Mouse (Mus musculus): Measurements from ENCODE around the gene Eps15l1. TPM values are rescaled to one million over a fixed set of nuclear protein-coding genes. Genes with fewer than 3 reads are reported as not detected.
A peak's percentile ranks its signal among the peaks of the same experiment; 100 is the strongest.

Gene Eps15l1
- polyA plus RNA-seq, 1 experiment: 3.2 TPM

- no peak for TF ChIP-seq TAL1 (IDR thresholded peaks at IDR 0.05; ENCODE audit: low read length)
- no peak for TF ChIP-seq GATA1 (IDR thresholded peaks at IDR 0.05; ENCODE audit: low read length)
- no peaks in the 10 kb centered on the region for H3K36me3 ChIP-seq (ENCODE audit: control insufficient read depth)
- no peak overlapping the region for H3K4me3 ChIP-seq (replicated peaks)
- peaks cover 15% of the 10 kb centered on the region for H3K4me1 ChIP-seq (ENCODE audit: control insufficient read depth)
- H3K9me3 ChIP-seq (ENCODE audit: control insufficient read depth, low read length): peaks cover 9% of the 10 kb centered on the region; the same call in 1 of the 2 replicates
- H3K27me3 ChIP-seq (ENCODE audit: control insufficient read depth): peaks cover 60% of the 10 kb centered on the region
Observed at GRCm38 (mm10) chr8:72321635-72322441, 99.4 kb downstream of the Eps15l1 start.

- Histone ChIP-seq H3K4me1 (ENCODE audit: control insufficient read depth) (peaks cover 15% of the 10 kb centered on the region), H3K9me3 (ENCODE audit: control insufficient read depth, low read length) (peaks cover 9% of the 10 kb centered on the region; the same call in 1 of the 2 replicates), H3K27me3 (ENCODE audit: control insufficient read depth) (peaks cover 60% of the 10 kb centered on the region), H3K4me3 (replicated peaks) (peak overlapping the region; percentile 26), H3K36me3 (ENCODE audit: control insufficient read depth) (no peaks in the 10 kb centered on the region)
- TF ChIP-seq TAL1 (IDR thresholded peaks at IDR 0.05; ENCODE audit: low read length) (no peak), GATA1 (IDR thresholded peaks at IDR 0.05; ENCODE audit: low read length) (no peak)
Observed at GRCm38 (mm10) chr8:72320803-72321583, 100.3 kb downstream of the Eps15l1 start.

- Histone ChIP-seq H3K4me3 (replicated peaks) (peak overlapping the region; percentile 60), H3K9me3 (ENCODE audit: control insufficient read depth, low read length) (peaks cover 9% of the 10 kb centered on the region; the same call in 1 of the 2 replicates), H3K36me3 (ENCODE audit: control insufficient read depth) (no peaks in the 10 kb centered on the region), H3K27me3 (ENCODE audit: control insufficient read depth) (peaks cover 60% of the 10 kb centered on the region), H3K4me1 (ENCODE audit: control insufficient read depth) (peaks cover 15% of the 10 kb centered on the region)
- TF ChIP-seq GATA1 (IDR thresholded peaks at IDR 0.05; ENCODE audit: low read length) (no peak), TAL1 (IDR thresholded peaks at IDR 0.05; ENCODE audit: low read length) (no peak)
Observed at GRCm38 (mm10) chr8:72319921-72320802, 101.1 kb downstream of the Eps15l1 start.

- H3K4me1 ChIP-seq (ENCODE audit: control insufficient read depth): peaks cover 15% of the 10 kb centered on the region
- peaks cover 60% of the 10 kb centered on the region for H3K27me3 ChIP-seq (ENCODE audit: control insufficient read depth)
- H3K36me3 ChIP-seq (ENCODE audit: control insufficient read depth): no peaks in the 10 kb centered on the region
- TF ChIP-seq GATA1 (IDR thresholded peaks at IDR 0.05; ENCODE audit: low read length) (no peak), TAL1 (IDR thresholded peaks at IDR 0.05; ENCODE audit: low read length) (no peak)
- H3K4me3 ChIP-seq (replicated peaks): peak overlapping the region; percentile 60
- H3K9me3 ChIP-seq (ENCODE audit: control insufficient read depth, low read length): peaks cover 9% of the 10 kb centered on the region; the same call in 1 of the 2 replicates
Observed at GRCm38 (mm10) chr8:72319397-72319796, 101.9 kb downstream of the Eps15l1 start.

- peaks cover 60% of the 10 kb centered on the region for H3K27me3 ChIP-seq (ENCODE audit: control insufficient read depth)
- H3K4me3 ChIP-seq (replicated peaks): peak within 1 kb of the TSS; percentile 60
- TF ChIP-seq TAL1 (IDR thresholded peaks at IDR 0.05; ENCODE audit: low read length) (no peak), GATA1 (IDR thresholded peaks at IDR 0.05; ENCODE audit: low read length) (no peak)
- peaks cover 9% of the 10 kb centered on the region; the same call in 1 of the 2 replicates for H3K9me3 ChIP-seq (ENCODE audit: control insufficient read depth, low read length)
- peaks cover 15% of the 10 kb centered on the region for H3K4me1 ChIP-seq (ENCODE audit: control insufficient read depth)
- no peaks in the 10 kb centered on the region for H3K36me3 ChIP-seq (ENCODE audit: control insufficient read depth)
Observed at GRCm38 (mm10) chr8:72318801-72319322, 102.4 kb downstream of the Eps15l1 start, which contains the start of gene Klf2. Gene Klf2, plus strand, starts transcription at chr8:72319033.

GRCm38 (mm10) chr8:72317741-72318301 lies 103.4 kb downstream of the Eps15l1 start:
- Histone ChIP-seq H3K4me1 (ENCODE audit: control insufficient read depth) (peaks cover 15% of the 10 kb centered on the region), H3K36me3 (ENCODE audit: control insufficient read depth) (no peaks in the 10 kb centered on the region), H3K9me3 (ENCODE audit: control insufficient read depth, low read length) (peaks cover 9% of the 10 kb centered on the region; the same call in 1 of the 2 replicates), H3K27me3 (ENCODE audit: control insufficient read depth) (peaks cover 54% of the 10 kb centered on the region), H3K4me3 (replicated peaks) (no peak overlapping the region)
- TF ChIP-seq GATA1 (IDR thresholded peaks at IDR 0.05; ENCODE audit: low read length): no peak
- TF ChIP-seq TAL1 (IDR thresholded peaks at IDR 0.05; ENCODE audit: low read length): no peak

- peaks cover 15% of the 10 kb centered on the region for H3K4me1 ChIP-seq (ENCODE audit: control insufficient read depth)
- peaks cover 9% of the 10 kb centered on the region; the same call in 1 of the 2 replicates for H3K9me3 ChIP-seq (ENCODE audit: control insufficient read depth, low read length)
- TF ChIP-seq TAL1 (IDR thresholded peaks at IDR 0.05; ENCODE audit: low read length) (no peak), GATA1 (IDR thresholded peaks at IDR 0.05; ENCODE audit: low read length) (no peak)
- H3K36me3 ChIP-seq (ENCODE audit: control insufficient read depth): no peaks in the 10 kb centered on the region
- H3K27me3 ChIP-seq (ENCODE audit: control insufficient read depth): peaks cover 37% of the 10 kb centered on the region
- H3K4me3 ChIP-seq (replicated peaks): no peak overlapping the region
Observed at GRCm38 (mm10) chr8:72316053-72316695, 105.1 kb downstream of the Eps15l1 start.

Data from erythroblast, embryonic 14.5 days (primary cell).